Mouse (Mus musculus): ENCODE data around the gene Gtf2a1l. TPM values are rescaled to one million over a fixed set of nuclear protein-coding genes. Genes with fewer than 3 reads are reported as not detected.

Gtf2a1l gene
- polyA plus RNA-seq, 1 experiment from 2014 or later = 0.47 TPM

Other genes starting within 250 kb of the Gtf2a1l start
- 12.9 and 13.9 TPM in 2 replicates for gene Foxn2, start 227.9 kb upstream of the Gtf2a1l start, polyA plus RNA-seq (2014; fragmentation: Nextera tagmentation; extraction: Ambion mirVana)
- 23.5 and 24.1 TPM in 2 replicates for gene Ppp1r21, start 138.5 kb upstream of the Gtf2a1l start, polyA plus RNA-seq (2014; fragmentation: Nextera tagmentation; extraction: Ambion mirVana)
- gene Ston1, start 71.0 kb upstream of the Gtf2a1l start, polyA plus RNA-seq (2014; fragmentation: Nextera tagmentation; extraction: Ambion mirVana) = 9.1 and 10.8 TPM in 2 replicates
- 0.47 and 0.49 TPM in 2 replicates for gene Lhcgr, start 123.3 kb downstream of the Gtf2a1l start, polyA plus RNA-seq (2014; fragmentation: Nextera tagmentation; extraction: Ambion mirVana)

Data from embryonic facial prominence, embryonic 14.5 days (tissue).